Mouse (Mus musculus): Measurements from ENCODE around the gene Nat8f6. TPM values are rescaled to one million over a fixed set of nuclear protein-coding genes. Genes with fewer than 3 reads are reported as not detected.
A peak's percentile ranks its signal among the peaks of the same experiment; 100 is the strongest.
"Not testable (repeated sequence)": the region's sequence is repeated elsewhere in the genome, so short reads cannot be mapped to it uniquely, and the experiment has no call there.

Gene Nat8f6
- total RNA-seq (2021) = not detected
- long read RNA-seq, experiment 1 = 0 reads
- long read RNA-seq, experiment 2 = 0 reads

DNA sequence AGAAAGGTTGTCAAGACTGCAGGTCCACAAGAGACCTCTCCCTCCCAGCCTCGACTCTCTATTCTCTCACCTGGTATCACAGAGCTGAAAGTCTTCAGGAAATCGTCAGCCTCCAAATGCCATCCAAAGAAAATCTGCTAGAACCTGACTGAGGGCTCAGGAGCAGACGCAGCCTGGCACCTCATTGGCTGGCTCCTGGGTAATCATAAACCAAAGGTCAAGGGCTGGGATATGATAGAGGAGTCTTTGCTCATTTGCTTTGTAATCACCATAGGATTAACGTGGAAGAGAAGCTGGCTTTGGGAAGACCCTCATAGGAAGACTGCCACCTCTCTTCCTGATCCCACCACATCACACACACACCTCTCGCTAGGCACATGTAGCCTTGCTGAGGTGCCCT, at the start of gene Nat8f6, which contains the start of gene Nat8f5:
Gene Nat8f6, minus strand, starts transcription at position 118 of the 400 bp plus-strand sequence.
Gene Nat8f5, minus strand, starts transcription at position 136 of the 400 bp plus-strand sequence.
- intact Hi-C loops (cut with DNase I) = no loop called here
- no peak for DNase-seq

DNA sequence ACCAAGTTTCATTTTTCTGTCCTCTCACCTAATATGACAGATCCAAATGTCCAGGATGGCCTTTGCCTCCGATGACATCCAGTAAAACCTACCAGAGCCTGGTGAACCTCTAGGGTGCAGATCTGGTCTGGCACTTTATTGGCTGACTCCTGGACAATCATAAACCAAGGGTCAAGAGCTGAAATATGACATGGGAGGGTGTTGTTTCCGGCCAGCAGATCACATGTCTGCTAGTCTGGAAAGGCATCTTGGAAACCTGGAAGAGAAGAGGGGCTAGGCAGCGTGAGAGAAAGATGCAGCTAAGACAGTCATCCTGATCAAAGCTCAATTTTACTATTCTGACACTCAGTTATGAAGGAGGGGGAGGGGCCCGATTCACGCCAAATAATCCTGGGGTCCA, 48.3 kb upstream of the Nat8f6 start, which contains the start of gene Nat8f2:
Gene Nat8f2, minus strand, starts transcription at position 153 of the 400 bp plus-strand sequence.
- intact Hi-C loops (cut with DNase I); DNase-seq: not testable (repeated sequence)

DNA sequence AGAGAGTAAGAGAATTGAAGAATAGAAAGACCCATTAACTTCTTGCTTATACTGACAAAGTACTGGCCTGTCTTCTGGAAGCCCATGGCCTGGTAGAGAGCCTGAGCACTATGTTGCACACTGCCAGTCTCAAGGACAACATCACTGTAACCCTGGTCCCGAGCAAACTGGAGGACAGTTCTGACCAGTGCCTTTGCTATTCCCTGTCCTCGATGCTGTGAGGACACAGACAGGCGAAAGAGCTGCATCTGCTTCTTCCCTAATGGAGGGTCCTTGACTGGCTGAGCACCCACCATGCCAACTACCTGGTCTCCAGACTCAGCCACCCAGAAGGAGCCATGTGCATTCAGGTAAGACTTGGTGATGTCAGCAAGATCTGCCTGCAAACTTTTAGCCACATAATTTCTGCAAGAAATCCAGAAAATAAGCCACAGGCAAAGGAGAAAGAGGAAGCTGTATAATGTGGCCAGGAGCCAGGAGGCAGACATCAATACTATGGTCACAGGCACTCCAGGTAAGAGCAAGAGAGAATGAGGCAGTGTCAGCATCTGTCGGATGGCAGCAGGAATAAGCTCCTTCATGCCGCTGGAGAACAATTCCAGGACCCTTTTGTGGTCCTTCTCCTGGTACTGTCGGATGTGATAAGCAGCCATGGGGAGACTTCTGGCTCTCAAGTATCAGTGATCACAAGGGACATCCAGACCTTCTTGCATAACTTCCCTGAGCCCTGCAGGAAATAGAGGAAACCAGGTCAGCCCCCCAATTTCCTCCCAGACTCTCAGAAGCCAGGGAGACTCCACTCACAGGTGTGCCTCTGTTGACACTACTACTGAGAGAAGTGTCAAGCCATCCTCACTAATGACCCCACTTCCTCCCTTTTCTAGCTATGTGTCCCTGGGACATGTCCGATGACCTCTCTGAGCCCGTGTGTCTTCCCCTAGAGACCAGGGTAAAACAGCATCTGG, 47.3 kb upstream of the Nat8f6 start:
- intact Hi-C loops (cut with DNase I) = no loop called here

DNA sequence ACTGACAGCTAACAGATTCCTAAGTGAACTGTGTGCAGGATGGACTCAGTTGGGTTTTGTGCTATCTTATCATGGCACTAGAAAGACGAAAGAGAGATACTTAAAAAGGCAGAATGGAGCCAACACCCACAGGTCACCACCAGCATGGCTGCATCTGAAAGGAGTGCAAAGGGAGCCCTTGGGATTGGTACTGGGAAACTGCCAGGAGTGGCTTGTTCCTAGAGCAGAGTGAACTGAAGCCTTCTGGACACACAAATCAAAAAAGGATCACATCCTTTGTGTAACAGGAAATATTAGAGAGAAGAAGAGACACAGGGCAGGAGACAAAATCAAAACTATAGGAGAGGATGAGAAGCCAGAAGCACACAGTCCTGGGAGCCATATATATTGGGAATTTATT, 46.2 kb upstream of the Nat8f6 start:
- DNase-seq; intact Hi-C loops (cut with DNase I): not testable (repeated sequence)

More for the DNA sequence above, 47.3 kb upstream of the Nat8f6 start:
- DNase-seq = no peak

DNA sequence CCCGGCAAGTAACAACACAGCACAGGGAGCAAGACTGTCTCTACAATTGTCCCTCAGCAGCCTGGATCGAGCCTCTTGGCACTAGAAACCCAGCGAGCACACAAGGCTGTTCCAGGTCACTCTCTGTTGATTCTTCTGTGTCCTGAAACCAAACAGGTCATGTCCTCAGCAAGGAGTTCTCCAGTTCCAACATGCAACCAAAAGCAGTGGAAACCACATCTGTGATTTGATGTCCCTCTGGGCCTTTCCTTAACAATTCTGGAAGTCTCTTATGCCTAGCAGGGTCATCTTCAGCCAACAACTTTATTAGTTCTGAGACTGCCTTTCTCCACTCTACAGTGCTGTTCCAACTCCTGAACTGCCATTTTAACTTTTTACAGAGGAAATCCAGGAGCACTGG, 45.4 kb upstream of the Nat8f6 start:
- intact Hi-C loops (cut with DNase I); DNase-seq: not testable (repeated sequence)

DNA sequence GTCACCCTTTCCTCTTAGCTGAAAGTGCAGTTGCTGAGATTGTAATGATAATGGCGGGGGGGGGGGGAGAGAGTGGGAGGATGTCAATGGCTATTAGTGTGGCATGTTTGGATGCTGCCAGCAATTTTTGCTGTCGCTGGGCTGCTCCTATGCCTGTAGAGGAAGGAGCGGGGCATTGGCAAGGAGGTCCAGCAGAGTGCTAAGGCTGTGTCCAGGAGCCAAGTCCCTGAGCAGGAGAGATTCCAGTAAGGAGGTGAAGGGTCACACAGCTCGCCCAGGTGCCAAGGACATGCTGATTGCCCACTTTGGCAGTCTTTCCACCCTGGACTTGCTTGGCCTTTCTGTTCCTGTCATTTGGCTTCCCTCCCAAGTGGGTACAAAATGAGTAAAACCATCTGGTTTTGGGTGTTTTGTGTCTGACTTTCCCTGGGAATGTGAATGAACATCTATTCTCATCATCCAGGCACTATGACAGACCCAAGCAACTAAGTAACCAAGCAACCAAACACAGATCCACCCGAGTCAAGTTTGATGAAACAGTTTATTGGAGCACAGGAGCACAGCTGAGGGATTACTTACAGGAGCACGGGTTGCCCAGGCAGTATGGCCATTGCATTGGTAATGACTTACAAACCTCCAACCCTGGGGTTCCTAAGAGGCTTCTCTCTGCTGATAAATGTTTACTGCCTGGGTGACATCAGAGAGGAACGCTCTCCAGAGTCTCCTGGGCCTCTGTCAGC, 44.3 kb upstream of the Nat8f6 start:
- intact Hi-C loops (cut with DNase I); DNase-seq: not testable (repeated sequence)

DNA sequence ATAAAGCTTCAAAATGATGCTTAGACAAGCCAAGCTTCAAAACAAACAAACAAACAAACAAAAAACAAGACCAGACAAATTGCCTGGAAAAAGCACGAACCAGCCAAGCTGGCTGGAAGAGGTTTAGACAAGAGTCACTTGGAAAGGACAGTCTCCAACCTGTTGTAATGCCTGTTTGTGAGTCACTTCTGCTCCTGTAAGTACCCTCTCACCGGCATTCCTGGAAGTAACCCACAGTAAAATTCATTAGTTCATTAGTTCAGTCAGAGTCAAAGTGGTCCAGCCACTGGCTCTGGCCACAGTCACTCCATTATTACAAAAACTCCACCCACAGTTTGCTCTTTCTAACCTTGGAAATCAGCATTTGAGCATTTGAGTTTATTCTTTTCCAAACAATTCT, 43.1 kb upstream of the Nat8f6 start:
- intact Hi-C loops (cut with DNase I) = no loop called here
- no peak for DNase-seq

DNA sequence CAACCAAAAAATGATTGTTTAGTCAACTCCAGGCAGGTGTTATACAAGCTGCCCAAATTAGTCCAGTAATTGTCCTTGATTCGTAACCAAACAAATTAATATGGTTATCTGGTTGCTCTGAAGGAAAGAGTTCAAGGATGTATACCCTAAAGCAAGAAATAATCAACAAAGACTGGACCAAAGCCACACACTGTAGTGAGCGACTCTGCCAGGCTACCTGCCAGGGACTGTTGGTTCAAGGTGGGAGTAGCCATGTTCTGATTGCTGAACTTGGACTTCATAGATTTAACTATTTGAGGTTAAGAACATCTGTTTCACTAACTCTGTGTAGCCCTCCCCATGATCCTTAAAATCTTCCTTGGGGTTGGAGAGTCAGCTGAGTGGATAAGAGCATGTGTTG, 42.4 kb upstream of the Nat8f6 start:
- intact Hi-C loops (cut with DNase I) = no loop called here
- DNase-seq = no peak

DNA sequence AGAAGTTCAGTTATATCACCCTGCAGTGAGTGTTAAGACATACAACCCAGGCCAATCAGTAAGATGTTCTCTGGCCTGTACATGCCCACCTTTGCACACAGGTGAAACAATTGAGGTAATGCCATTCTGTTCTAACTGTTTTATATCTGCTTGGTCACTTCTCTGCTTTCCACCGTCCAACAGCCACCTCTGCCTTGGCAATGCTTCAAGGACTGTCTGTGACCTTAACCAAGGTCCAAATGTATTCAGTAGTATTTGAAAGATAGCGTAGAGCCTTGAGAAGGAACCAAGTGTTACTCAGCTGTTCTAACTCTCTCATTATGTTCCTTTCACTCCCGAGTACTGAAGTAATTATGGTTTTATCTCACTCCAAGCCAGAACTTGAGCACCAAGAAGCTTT, 41.8 kb upstream of the Nat8f6 start:
- intact Hi-C loops (cut with DNase I) = no loop called here
- DNase-seq = no peak

DNA sequence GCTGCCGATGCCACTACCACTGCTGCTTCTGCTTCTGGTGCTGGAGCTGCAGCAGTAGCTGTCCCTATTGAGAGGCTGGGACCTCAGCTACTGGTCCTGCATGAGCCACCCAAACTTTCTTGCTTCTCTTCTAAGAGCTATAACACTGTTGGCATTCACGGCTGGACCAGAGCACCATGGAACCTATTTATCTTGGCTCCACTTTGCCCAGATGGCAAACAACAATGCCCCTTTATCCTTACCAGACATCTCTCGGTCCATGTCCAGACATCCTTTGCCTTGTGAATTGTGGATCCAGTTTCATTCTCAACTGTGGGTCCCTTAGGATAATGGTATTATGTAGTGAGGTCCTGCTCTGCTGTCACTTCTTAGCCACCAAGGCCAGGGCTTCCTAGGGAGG, 40.5 kb upstream of the Nat8f6 start:
- no peak for DNase-seq
- intact Hi-C loops (cut with DNase I) = no loop called here

DNA sequence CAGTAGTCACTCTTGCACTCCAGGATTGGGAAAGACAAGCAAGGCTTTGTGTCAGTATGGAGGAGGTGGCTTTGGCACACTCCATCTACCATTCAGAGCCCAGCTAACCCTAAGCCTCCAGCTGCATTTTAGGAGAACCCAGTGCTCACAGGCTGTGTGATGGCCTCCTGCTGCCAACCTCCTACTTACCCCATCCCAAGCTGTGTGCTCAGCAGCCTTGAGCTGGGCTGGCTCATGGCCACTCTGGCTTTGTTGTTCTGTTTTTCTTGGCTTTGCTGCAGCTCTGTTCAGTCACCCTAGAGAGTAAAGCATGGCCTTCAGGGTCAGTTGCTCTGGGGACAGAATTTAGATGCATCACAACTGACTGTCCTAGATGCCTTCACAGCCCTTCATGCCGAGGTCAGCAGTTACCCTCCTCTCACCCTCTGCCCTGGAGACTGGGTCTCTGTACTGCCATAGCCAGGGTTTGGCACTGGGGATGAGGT, 35.5 kb upstream of the Nat8f6 start:
- intact Hi-C loops (cut with DNase I) = no loop called here
- DNase-seq = peak; percentile 30 to 36

DNA sequence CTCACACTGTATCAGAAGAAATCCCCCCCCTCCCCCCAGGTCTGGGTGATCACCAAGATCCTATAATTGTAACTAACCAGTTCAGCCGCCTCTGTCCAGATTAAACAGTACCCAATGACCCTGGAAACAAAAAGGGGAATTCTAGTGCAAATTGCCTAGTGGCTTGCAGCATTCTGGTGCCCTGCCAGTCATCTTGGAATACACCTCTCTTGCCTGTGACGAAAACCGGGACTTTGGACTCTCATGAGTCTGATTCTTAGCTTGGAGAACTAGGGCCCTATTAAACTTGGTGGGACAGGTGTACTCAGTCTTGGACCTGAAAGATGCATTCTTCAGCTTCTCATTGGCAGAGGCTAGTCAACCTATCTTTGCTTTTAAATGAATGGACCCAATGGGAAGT, 32.7 kb upstream of the Nat8f6 start:
- no peak for DNase-seq
- intact Hi-C loops (cut with DNase I) = no loop called here

DNA sequence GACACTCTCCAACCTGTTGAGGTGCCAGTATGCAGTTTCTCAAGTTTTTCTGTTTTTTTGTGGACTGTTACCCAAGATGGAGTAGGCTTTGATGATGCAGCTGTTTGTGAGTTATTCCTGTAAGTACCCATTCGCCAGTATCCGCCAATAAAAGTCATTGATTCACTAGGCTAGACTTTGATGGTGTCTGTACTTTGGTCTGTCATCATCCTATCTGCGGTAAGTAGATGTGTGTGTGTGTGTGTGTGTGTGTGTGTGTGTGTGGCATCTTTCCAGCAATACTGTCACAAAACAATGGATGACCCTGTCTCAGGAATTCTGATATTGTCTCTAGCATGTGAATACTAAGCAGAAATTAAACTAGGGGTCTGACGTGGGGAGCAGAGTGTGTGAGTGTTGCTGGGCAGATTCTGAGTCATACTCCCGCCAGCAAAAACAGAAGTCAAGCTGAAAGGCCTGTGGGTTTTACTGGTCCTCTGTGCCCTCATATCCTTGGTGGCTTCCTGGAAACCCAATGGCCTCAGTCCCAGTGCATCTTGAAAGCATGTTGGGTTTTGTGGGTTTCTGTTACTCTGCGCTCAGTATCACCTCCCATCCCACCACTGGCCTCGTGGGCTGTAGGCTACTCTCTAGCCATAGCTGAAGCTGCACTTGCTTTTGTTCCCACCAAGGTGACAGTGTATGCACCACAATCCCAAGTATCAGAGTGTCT, 30.5 kb upstream of the Nat8f6 start:
- no peak for DNase-seq
- intact Hi-C loops (cut with DNase I) = no loop called here

DNA sequence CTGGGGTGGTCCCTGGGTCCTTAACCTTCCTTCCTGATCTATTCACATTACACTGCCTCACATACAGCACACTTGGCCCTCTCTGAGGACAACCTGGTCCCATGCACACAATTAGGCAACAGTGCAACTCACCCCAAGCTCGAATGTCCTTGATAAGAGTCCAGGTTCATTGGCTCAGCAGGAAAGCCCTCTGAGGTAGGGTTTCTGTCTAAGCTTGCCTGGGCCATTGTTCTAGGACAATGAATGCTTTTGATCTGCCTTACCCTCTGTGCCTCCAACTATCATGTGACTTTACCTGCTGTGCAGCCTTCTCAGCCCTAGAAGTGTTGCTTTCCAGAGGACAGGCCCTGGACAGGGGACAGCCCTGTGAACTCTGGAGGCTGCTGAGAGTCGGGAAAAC, 28.5 kb upstream of the Nat8f6 start:
- intact Hi-C loops (cut with DNase I) = no loop called here
- DNase-seq = no peak

DNA sequence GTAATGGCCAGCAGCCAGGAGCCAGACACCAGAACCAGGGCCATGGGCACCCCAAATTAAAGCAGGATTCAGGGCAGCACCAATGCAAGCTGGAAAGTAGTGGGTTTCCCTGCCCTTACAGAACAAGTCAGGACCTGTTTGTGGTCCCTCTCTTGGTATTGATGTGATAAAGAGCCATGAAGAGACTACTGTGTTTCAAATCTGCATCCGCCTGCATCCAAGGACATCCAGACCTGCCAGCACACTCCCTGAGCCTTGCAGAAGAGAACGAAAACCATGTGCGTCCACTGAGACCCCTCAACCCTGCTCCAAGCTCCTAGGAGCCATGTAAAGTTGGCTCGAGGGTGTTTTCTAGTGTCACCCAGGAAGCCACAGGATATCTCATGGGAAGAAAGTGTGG, 27.4 kb upstream of the Nat8f6 start:
- intact Hi-C loops (cut with DNase I) = no loop called here
- no peak for DNase-seq

DNA sequence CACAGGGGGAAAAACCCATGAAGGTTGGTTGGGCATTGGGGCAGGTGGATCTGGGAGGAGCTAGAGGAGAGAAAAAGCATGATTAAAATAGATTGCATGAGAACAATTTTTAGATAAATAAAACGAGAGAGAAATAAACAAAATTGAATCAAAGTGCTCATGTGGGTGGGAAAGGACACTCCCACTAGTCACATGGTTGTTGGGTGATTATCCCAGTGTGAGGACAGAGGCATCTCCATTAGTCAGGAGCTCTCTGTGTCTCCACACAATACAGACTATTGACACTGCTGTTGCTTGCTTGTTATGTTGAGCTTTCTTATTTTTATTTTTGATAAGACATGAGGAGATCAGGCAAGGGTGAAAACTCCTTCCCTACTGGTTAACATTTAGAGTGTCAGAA, 26.2 kb upstream of the Nat8f6 start:
- intact Hi-C loops (cut with DNase I) = no loop called here
- no peak for DNase-seq

DNA sequence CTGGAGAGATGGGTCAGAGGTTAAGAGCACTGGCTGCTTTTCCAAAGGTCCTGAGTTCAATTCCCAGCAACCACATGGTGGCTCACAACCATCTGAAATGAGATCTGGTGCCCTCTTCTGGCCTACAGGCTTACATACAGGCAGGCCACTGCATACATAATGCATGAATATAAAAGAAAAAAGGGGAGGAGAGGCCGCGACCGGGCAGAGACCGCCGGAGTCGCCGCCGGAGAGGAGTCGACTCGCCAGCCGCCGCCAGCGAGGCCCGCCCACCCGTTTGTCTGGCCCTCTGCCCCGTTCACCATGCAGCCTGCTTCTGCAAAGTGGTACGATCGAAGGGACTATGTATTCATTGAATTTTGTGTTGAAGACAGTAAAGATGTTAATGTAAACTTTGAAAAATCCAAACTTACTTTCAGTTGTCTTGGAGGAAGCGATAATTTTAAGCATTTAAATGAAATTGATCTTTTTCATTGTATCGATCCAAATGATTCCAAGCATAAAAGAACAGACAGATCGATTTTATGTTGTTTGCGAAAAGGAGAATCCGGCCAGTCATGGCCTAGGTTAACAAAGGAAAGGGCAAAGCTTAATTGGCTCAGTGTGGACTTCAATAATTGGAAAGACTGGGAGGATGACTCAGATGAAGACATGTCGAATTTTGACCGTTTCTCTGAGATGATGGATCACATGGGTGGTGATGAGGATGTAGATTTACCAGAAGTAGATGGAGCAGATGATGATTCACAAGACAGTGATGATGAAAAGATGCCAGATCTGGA, 23.1 kb upstream of the Nat8f6 start:
- intact Hi-C loops (cut with DNase I); DNase-seq: not testable (repeated sequence)

DNA sequence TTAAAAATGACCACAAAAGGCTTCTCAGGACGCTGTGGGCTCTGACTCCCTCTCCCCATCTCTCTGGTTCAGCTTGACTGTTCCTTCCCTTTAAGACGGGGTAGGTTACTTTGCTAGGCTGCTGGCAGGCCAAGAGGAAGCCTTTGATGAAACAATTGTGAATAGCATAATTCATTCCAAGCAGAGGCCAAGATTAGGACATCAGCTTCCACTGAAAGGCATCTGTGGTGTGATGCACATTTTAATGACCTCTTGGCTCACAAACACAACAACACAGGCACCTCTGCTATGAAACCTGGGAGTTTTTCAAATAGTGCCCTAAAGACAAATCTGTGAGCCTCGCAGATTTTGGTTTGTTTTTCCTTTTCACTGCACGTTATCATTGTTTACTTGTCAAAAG, 19.2 kb upstream of the Nat8f6 start:
- no peak for DNase-seq

DNA sequence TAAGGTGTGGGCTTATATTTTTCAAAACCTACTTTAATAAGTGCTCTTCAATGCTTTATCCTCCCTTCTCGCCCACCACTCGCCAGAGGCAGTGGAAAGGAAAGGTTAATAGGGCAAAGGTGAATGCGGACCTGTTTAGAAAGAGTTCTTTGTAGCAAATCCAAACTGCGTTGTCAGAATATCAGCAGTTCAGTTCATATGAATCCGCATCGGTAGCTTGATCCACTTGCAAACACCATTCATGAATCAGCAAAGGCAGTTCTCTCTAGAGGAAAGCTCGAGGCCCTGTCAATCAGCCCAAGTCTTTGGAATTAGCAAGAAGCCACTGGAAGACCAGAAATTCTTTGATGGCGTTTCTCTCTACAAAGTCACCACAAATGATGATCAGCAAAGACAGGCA, 17.9 kb upstream of the Nat8f6 start:
- intact Hi-C loops (cut with DNase I) = loop anchor here (5.0 to 10.0 kb wide), 2 partner anchors 54 to 166 kb away; no protein-coding TSS in a partner anchor
- DNase-seq = no peak

More for the DNA sequence above, 19.2 kb upstream of the Nat8f6 start:
- intact Hi-C loops (cut with DNase I) = loop anchor here (5.0 to 10.0 kb wide), 2 partner anchors 52 to 165 kb away; no protein-coding TSS in a partner anchor
